Mouse (Mus musculus) CH12.LX (cell line): ENCODE results near the gene Gatad2a.

Experiments
- CTCF ChIP-seq, 2 experiments: IDR thresholded peaks in 1 of 2; conservative IDR thresholded peaks in 1 of 2; 2 replicates each; pipeline ENCODE4 v1.5.1; 2011 to 2012; ENCODE audit warnings: low read depth in 2 of 2, low read length in 2 of 2, improper control_type of control experiment in 1 of 2, inconsistent platforms in 1 of 2, mild to moderate bottlenecking in 1 of 2, moderate library complexity in 1 of 2
- EP300 ChIP-seq: IDR thresholded peaks from 2 replicates; pipeline ENCODE4 v1.6.1; 2011; ENCODE audit warnings: low read length, improper control_type of control experiment
- MAFK ChIP-seq: IDR thresholded peaks from 2 replicates; pipeline ENCODE4 v1.6.1; 2011; ENCODE audit warnings: low read length, improper control_type of control experiment; ENCODE audit not compliant: insufficient replicate concordance
- MAX ChIP-seq: IDR thresholded peaks from 2 replicates; pipeline ENCODE4 v1.6.1; 2011; ENCODE audit warnings: low read length, improper control_type of control experiment
- POLR2A ChIP-seq: IDR thresholded peaks from 2 replicates; pipeline ENCODE4 v1.6.1; 2011; ENCODE audit warnings: low read depth, mild to moderate bottlenecking, improper control_type of control experiment, low read length
- TBP ChIP-seq: conservative IDR thresholded peaks from 2 replicates; pipeline ENCODE4 v1.6.1; 2011; ENCODE audit warnings: low read depth, low read length, improper control_type of control experiment
- USF1 ChIP-seq: IDR thresholded peaks from 2 replicates; pipeline ENCODE4 v1.6.1; 2014; ENCODE audit warnings: low read depth, mild to moderate bottlenecking, inconsistent platforms, low read length, improper control_type of control experiment
- ZC3H11A ChIP-seq: IDR thresholded peaks from 2 replicates; pipeline ENCODE4 v1.6.1; 2012; ENCODE audit warnings: low read depth, mild to moderate bottlenecking, inconsistent platforms, low read length, improper control_type of control experiment
- ZNF384 ChIP-seq: IDR thresholded peaks from 2 replicates; pipeline ENCODE4 v1.6.1; 2012; ENCODE audit warnings: low read depth, low read length, improper control_type of control experiment, inconsistent platforms

- TF ChIP-seq MAFK = no peak
- no peak for TF ChIP-seq POLR2A
- TF ChIP-seq CTCF (conservative IDR thresholded peaks at IDR 0.05 in 1 of 2, IDR thresholded peaks at IDR 0.05 in 1 of 2; ENCODE audit: low read depth in 2 of 2, low read length in 2 of 2) = no peak
- no peak for TF ChIP-seq USF1
- TF ChIP-seq EP300 = no peak
- no peak for TF ChIP-seq TBP
- no peak for TF ChIP-seq MAX
- TF ChIP-seq ZC3H11A = no peak
- TF ChIP-seq ZNF384 = no peak
Observed at GRCm38 (mm10) chr8:70005178-70005577, 9.0 kb upstream of the Gatad2a start.
